Mouse (Mus musculus): ENCODE data around the gene Cd68. TPM values are rescaled to one million over a fixed set of nuclear protein-coding genes. Genes with fewer than 3 reads are reported as not detected.
"Not testable (repeated sequence)": the region's sequence is repeated elsewhere in the genome, so short reads cannot be mapped to it uniquely, and the experiment has no call there.

Cd68 gene
- polyA plus RNA-seq, 1 experiment, result 3.7 TPM

DNA sequence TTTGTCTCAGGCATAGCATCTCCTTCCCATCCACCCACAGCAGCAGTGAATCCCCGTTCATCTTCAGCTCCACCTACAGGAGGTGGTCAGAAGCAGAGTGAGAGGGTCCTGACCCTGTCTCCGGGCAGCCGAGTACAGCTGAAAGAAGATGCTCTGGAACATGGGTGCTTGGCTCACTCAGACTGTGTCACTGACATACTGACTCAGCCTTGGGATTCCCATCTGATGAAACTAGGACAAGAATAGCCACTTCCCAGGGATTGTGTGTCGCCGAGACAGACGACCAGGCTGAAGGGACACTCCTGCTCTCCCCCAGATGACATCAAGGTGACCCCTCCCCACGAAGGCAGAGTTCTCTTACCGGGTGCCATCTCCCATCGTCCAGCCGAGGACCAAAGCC lies 49.2 kb downstream of the Cd68 start:
- 39% methylated on average over 10 of the region's 10 CpGs for WGBS
- no peak for DNase-seq
- Histone ChIP-seq H3K4me1 (ENCODE audit: control insufficient read depth, insufficient read depth, low read length) (0 out of 2 replicates have a peak, but pooled peaks cover 3% of the 10 kb centered on the region), H3K27me3 (ENCODE audit: control insufficient read depth, insufficient read depth, low read length) (no peaks in the 10 kb centered on the region), H3K27ac (ENCODE audit: insufficient read depth, low read length) (no peak overlapping the region), H3K4me3 (replicated peaks; ENCODE audit: insufficient read depth, low read depth, low read length) (no peak overlapping the region)
- TF ChIP-seq POLR2A (IDR thresholded peaks at IDR 0.05; ENCODE audit: borderline replicate concordance, insufficient read depth, low read length) (no peak), CTCF (IDR thresholded peaks at IDR 0.05; ENCODE audit: borderline replicate concordance, insufficient read depth, low read depth, low read length) (no peak)

DNA sequence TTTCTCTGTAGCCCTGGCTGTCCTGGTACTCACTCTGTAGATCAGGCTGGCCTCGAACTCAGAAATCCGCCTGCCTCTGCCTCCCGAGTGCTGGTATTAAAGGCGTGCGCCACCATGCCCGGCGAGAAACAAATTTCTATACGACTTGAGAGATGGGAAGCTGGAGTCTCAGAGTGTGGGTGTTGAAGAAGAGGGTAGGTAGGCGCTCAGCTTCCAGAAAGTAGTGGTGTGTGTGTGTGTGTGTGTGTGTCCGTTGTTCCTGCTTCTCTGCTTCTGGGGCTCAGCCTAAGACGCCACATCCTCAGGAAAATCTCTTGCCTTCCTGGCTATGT lies 51.7 kb downstream of the Cd68 start:
- not testable (repeated sequence) for H3K4me3 ChIP-seq (replicated peaks; ENCODE audit: insufficient read depth, low read depth, low read length); H3K27ac ChIP-seq (ENCODE audit: insufficient read depth, low read length); H3K27me3 ChIP-seq (ENCODE audit: control insufficient read depth, insufficient read depth, low read length); H3K4me1 ChIP-seq (ENCODE audit: control insufficient read depth, insufficient read depth, low read length); DNase-seq
- WGBS, result 48% methylated on average over 11 of the region's 11 CpGs

Other genes with a start within 250 kb of the Cd68 start
- gene Dnah2, start 117.0 kb downstream of the Cd68 start, polyA plus RNA-seq (2012; rRNA removed), result 0.55 and 0.69 TPM in 2 replicates
- 84.8 and 104 TPM in 2 replicates for gene Efnb3, start 105.9 kb downstream of the Cd68 start, polyA plus RNA-seq (2012; rRNA removed)
- gene Wrap53, start 85.9 kb downstream of the Cd68 start, polyA plus RNA-seq (2012; rRNA removed), result 18.6 and 18.8 TPM in 2 replicates
- 34.7 and 35.6 TPM in 2 replicates for gene Trp53, start 85.8 kb downstream of the Cd68 start, polyA plus RNA-seq (2012; rRNA removed)
- gene Atp1b2, start 60.2 kb downstream of the Cd68 start, polyA plus RNA-seq (2012; rRNA removed), result 890 and 950 TPM in 2 replicates
- 0.11 TPM in 2 replicates for gene Shbg, start 48.2 kb downstream of the Cd68 start, polyA plus RNA-seq (2012; rRNA removed)
- gene Sat2, start 44.1 kb downstream of the Cd68 start, polyA plus RNA-seq (2012; rRNA removed), result 32.4 and 33.5 TPM in 2 replicates
- gene Fxr2, start 33.2 kb downstream of the Cd68 start, polyA plus RNA-seq (2012; rRNA removed), result 176 and 183 TPM in 2 replicates
- not detected in 2 replicates for gene Sox15, start 10.8 kb downstream of the Cd68 start, polyA plus RNA-seq (2012; rRNA removed)
- 115 and 120 TPM in 2 replicates for gene Mpdu1, start 3.5 kb downstream of the Cd68 start, polyA plus RNA-seq (2012; rRNA removed)
- 316 and 321 TPM in 2 replicates for gene Eif4a1, start 6.3 kb upstream of the Cd68 start, polyA plus RNA-seq (2012; rRNA removed)
- gene Senp3, start 15.9 kb upstream of the Cd68 start, polyA plus RNA-seq (2012; rRNA removed), result 110 and 152 TPM in 2 replicates
- gene Tnfsf13, start 19.6 kb upstream of the Cd68 start, polyA plus RNA-seq (2012; rRNA removed), result 4.8 and 4.9 TPM in 2 replicates
- gene Tnfsf12, start 29.7 kb upstream of the Cd68 start, polyA plus RNA-seq (2012; rRNA removed), result 31.2 and 35.3 TPM in 2 replicates
- gene Tnfsfm13, start 29.9 kb upstream of the Cd68 start, polyA plus RNA-seq (2012; rRNA removed), result 3.3 and 4.2 TPM in 2 replicates
- 35.3 and 42.3 TPM in 2 replicates for gene Polr2a, start 92.5 kb upstream of the Cd68 start, polyA plus RNA-seq (2012; rRNA removed)
- gene Slc35g3, start 95.8 kb upstream of the Cd68 start, polyA plus RNA-seq (2012; rRNA removed), result not detected in 2 replicates
- gene Zbtb4, start 99.8 kb upstream of the Cd68 start, polyA plus RNA-seq (2012; rRNA removed), result 69.8 and 71.1 TPM in 2 replicates
- 1.6 and 2.9 TPM in 2 replicates for gene Chrnb1, start 129.8 kb upstream of the Cd68 start, polyA plus RNA-seq (2012; rRNA removed)
- 47.0 and 49.4 TPM in 2 replicates for gene Fgf11, start 135.7 kb upstream of the Cd68 start, polyA plus RNA-seq (2012; rRNA removed)
- 0.28 and 0.36 TPM in 2 replicates for gene Tmem102, start 139.5 kb upstream of the Cd68 start, polyA plus RNA-seq (2012; rRNA removed)
- not detected in 2 replicates for gene Gm39566, start 149.1 kb upstream of the Cd68 start, polyA plus RNA-seq (2012; rRNA removed)
- gene Spem2, start 152.3 kb upstream of the Cd68 start, polyA plus RNA-seq (2012; rRNA removed), result not detected in 2 replicates
- 1.4 TPM in 2 replicates for gene Spem1, start 156.0 kb upstream of the Cd68 start, polyA plus RNA-seq (2012; rRNA removed)
- gene Nlgn2, start 171.6 kb upstream of the Cd68 start, polyA plus RNA-seq (2012; rRNA removed), result 116 and 122 TPM in 2 replicates
- 200 and 210 TPM in 2 replicates for gene Tmem256, start 172.4 kb upstream of the Cd68 start, polyA plus RNA-seq (2012; rRNA removed)
- gene Plscr3, start 180.2 kb upstream of the Cd68 start, polyA plus RNA-seq (2012; rRNA removed), result 34.2 and 36.9 TPM in 2 replicates
- gene Tnk1, start 192.6 kb upstream of the Cd68 start, polyA plus RNA-seq (2012; rRNA removed), result 0.21 and 0.39 TPM in 2 replicates
- not detected in 2 replicates for gene Tmem95, start 211.9 kb upstream of the Cd68 start, polyA plus RNA-seq (2012; rRNA removed)
- 1.9 and 2.2 TPM in 2 replicates for gene Kctd11, start 215.3 kb upstream of the Cd68 start, polyA plus RNA-seq (2012; rRNA removed)
- gene Acap1, start 229.4 kb upstream of the Cd68 start, polyA plus RNA-seq (2012; rRNA removed), result 0.18 and 0.24 TPM in 2 replicates
- gene 2810408A11Rik, start 234.8 kb upstream of the Cd68 start, polyA plus RNA-seq (2012; rRNA removed), result 0.36 and 0.43 TPM in 2 replicates
- gene Neurl4, start 234.9 kb upstream of the Cd68 start, polyA plus RNA-seq (2012; rRNA removed), result 119 and 128 TPM in 2 replicates
- gene Gps2, start 247.7 kb upstream of the Cd68 start, polyA plus RNA-seq (2012; rRNA removed), result 78.9 and 87.5 TPM in 2 replicates

All from cerebellum, adult 2 months (tissue).